In the genomic region with DNA sequence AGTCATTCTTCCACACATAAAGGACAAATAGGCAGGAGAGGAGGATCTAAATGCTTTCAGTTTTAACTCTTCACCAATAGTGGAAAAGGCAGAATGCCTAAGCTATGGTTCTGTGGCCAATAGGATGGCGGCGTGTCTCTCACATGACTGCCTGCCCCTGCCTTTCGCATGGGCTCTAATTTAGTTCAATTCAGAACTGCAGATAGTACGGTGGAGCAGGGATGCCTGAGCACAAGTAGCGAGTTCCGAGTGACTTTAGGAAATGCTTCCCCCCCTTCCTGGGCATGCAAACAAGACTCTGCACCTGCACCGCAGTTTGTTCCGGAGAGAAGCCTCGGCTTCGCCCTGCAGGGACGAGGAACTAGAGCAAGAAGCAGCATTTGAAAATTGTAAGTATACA, we compare ENCODE assay signal across 8 mouse cellular contexts.
DNase-seq lines count a peak whose midpoint lies in the region; ATAC-seq and TF ChIP-seq lines count a peak whose summit lies in the region.

No protein-coding gene starts in this region.

- TF ChIP-seq CTCF in ES-Bruce4 (IDR thresholded peaks at IDR 0.05; ENCODE audit: low read depth, low read length): no peak
- no peak for TF ChIP-seq CTCF in heart, postnatal 0 days (IDR thresholded peaks at IDR 0.05; ENCODE audit: low read depth)
- no peak for TF ChIP-seq CTCF in liver, embryonic 14.5 days (IDR thresholded peaks at IDR 0.05; ENCODE audit: low read depth)

- H3K4me3 ChIP-seq in ES-Bruce4 (ENCODE audit: low read depth, low read length): peak overlapping the region; percentile 2
- H3K4me3 ChIP-seq in forebrain, embryonic 13.5 days: peak overlapping the region; percentile 66
- peak overlapping the region; percentile 71 for H3K4me3 ChIP-seq in heart, postnatal 0 days (ENCODE audit: low read depth, low read length)
- peak overlapping the region; percentile 64 to 96 for H3K4me3 ChIP-seq in liver, embryonic 14.5 days (ENCODE audit: insufficient read depth in 1 of 2, low read depth in 2 of 2, low read length in 2 of 2)
- H3K4me3 ChIP-seq in stomach, embryonic 15.5 days (replicated peaks): peak overlapping the region; percentile 73

- no peak overlapping the region for H3K9ac ChIP-seq in ES-Bruce4 (ENCODE audit: low read depth, poor library complexity, severe bottlenecking)
- H3K9ac ChIP-seq in forebrain, embryonic 13.5 days: peak overlapping the region; percentile 82
- H3K9ac ChIP-seq in heart, postnatal 0 days (replicated peaks; ENCODE audit: low read depth, low read length): peak overlapping the region; percentile 76
- H3K9ac ChIP-seq in liver, embryonic 14.5 days (replicated peaks): peak overlapping the region; percentile 72
- H3K9ac ChIP-seq in stomach, embryonic 15.5 days: peak overlapping the region; percentile 62

- H3K9me3 ChIP-seq in ES-Bruce4 (replicated peaks; ENCODE audit: control insufficient read depth, insufficient read depth, low read length, poor library complexity, severe bottlenecking): no peaks in the 10 kb centered on the region
- H3K9me3 ChIP-seq in forebrain, embryonic 13.5 days (replicated peaks): no peaks in the 10 kb centered on the region
- no peaks in the 10 kb centered on the region for H3K9me3 ChIP-seq in heart, postnatal 0 days (replicated peaks; ENCODE audit: control insufficient read depth, low read length)
- no peaks in the 10 kb centered on the region for H3K9me3 ChIP-seq in liver, embryonic 14.5 days (ENCODE audit: control insufficient read depth, low read length)
- no peaks in the 10 kb centered on the region for H3K9me3 ChIP-seq in stomach, embryonic 15.5 days

- H3K4me2 ChIP-seq in forebrain, embryonic 13.5 days: peak overlapping the region; percentile 71
- peak overlapping the region; percentile 83 for H3K4me2 ChIP-seq in heart, postnatal 0 days (ENCODE audit: low read depth, low read length)
- peak overlapping the region; percentile 85 for H3K4me2 ChIP-seq in liver, embryonic 14.5 days (ENCODE audit: low read depth)
- H3K4me2 ChIP-seq in stomach, embryonic 15.5 days: peak overlapping the region; percentile 57

- H3K4me1 ChIP-seq in ES-Bruce4 (ENCODE audit: control insufficient read depth, insufficient read depth, low read length): no peaks in the 10 kb centered on the region
- peaks cover 22% of the 10 kb centered on the region for H3K4me1 ChIP-seq in forebrain, embryonic 13.5 days
- H3K4me1 ChIP-seq in heart, postnatal 0 days (ENCODE audit: control insufficient read depth, insufficient read depth): peaks cover 12% of the 10 kb centered on the region
- peaks cover 1 to 2% of the 10 kb centered on the region in 2 experiments; a peak in 2 of 4 replicates for H3K4me1 ChIP-seq in liver, embryonic 14.5 days (replicated peaks; ENCODE audit: control insufficient read depth in 2 of 2, insufficient read depth in 2 of 2, low read length in 1 of 2)
- H3K4me1 ChIP-seq in stomach, embryonic 15.5 days: no peaks in the 10 kb centered on the region

- H3K27me3 ChIP-seq in ES-Bruce4 (ENCODE audit: control insufficient read depth, insufficient read depth, low read length, poor library complexity, severe bottlenecking): no peaks in the 10 kb centered on the region; the same call in 1 of the 2 replicates
- no peaks in the 10 kb centered on the region for H3K27me3 ChIP-seq in forebrain, embryonic 13.5 days
- no peaks in the 10 kb centered on the region for H3K27me3 ChIP-seq in heart, postnatal 0 days (ENCODE audit: control insufficient read depth, insufficient read depth, low read length)
- no peaks in the 10 kb centered on the region for H3K27me3 ChIP-seq in liver, embryonic 14.5 days (ENCODE audit: control insufficient read depth, insufficient read depth, low read length)
- no peaks in the 10 kb centered on the region for H3K27me3 ChIP-seq in stomach, embryonic 15.5 days (replicated peaks)

- H3K27ac ChIP-seq in ES-Bruce4 (ENCODE audit: insufficient read depth, low read length): no peak overlapping the region
- H3K27ac ChIP-seq in forebrain, embryonic 13.5 days: peak overlapping the region; percentile 98
- H3K27ac ChIP-seq in heart, postnatal 0 days (ENCODE audit: low read depth): peak overlapping the region; percentile 98
- H3K27ac ChIP-seq in liver, embryonic 14.5 days: peak overlapping the region; percentile 69
- H3K27ac ChIP-seq in stomach, embryonic 15.5 days: peak overlapping the region; percentile 95

- peak; percentile 79 for DNase-seq in cerebellum, adult 11 months
- DNase-seq in heart, postnatal 0 days (ENCODE audit: low spot score): peak; percentile 94
- peak; percentile 85 to 90 for DNase-seq in kidney, postnatal 36 days
- DNase-seq in liver, embryonic 14.5 days (ENCODE audit: low read depth in 3 of 3, low spot score in 3 of 3): peak; percentile 67 to 71 (median 69)
- DNase-seq in neural tube, embryonic 10.5 days (ENCODE audit: extremely low spot score, low spot score): peak; percentile 84

- H3K36me3 ChIP-seq in ES-Bruce4 (ENCODE audit: control insufficient read depth, insufficient read depth, low read length, poor library complexity, severe bottlenecking): no peaks in the 10 kb centered on the region
- H3K36me3 ChIP-seq in forebrain, embryonic 13.5 days (ENCODE audit: poor library complexity, severe bottlenecking): no peaks in the 10 kb centered on the region
- H3K36me3 ChIP-seq in heart, postnatal 0 days (replicated peaks; ENCODE audit: control insufficient read depth, insufficient read depth, low read length): no peaks in the 10 kb centered on the region; the same call in 1 of the 2 replicates
- no peaks in the 10 kb centered on the region for H3K36me3 ChIP-seq in liver, embryonic 14.5 days (replicated peaks; ENCODE audit: control insufficient read depth, insufficient read depth, low read depth)
- no peaks in the 10 kb centered on the region for H3K36me3 ChIP-seq in stomach, embryonic 15.5 days

- ATAC-seq in forebrain, embryonic 13.5 days: peak; percentile 96
- ATAC-seq in heart, postnatal 0 days (ENCODE audit: insufficient read depth, low read depth): peak; percentile 97
- ATAC-seq in liver, embryonic 14.5 days (ENCODE audit: insufficient read depth): peak; percentile 94
- peak; percentile 96 for ATAC-seq in stomach, embryonic 15.5 days (ENCODE audit: insufficient read depth, low FRiP score, low read depth)

- under 1% methylated on average over 11 of the region's 11 CpGs for WGBS in forebrain, embryonic 13.5 days
- WGBS in heart, postnatal 0 days: under 1% methylated on average over 11 of the region's 11 CpGs
- 1% methylated on average over 11 of the region's 11 CpGs for WGBS in liver, embryonic 14.5 days (ENCODE audit: insufficient replicate concordance)
- WGBS in stomach, embryonic 15.5 days: 0% methylated on average over 11 of the region's 11 CpGs

- TF ChIP-seq EP300 in ES-Bruce4 (IDR thresholded peaks at IDR 0.05; ENCODE audit: insufficient read depth, low read depth, low read length): no peak
- no peak for TF ChIP-seq EP300 in heart, postnatal 0 days (IDR thresholded peaks at IDR 0.05; ENCODE audit: low read depth)
- TF ChIP-seq EP300 in liver, embryonic 14.5 days (IDR thresholded peaks at IDR 0.05; ENCODE audit: low read depth): no peak

- no peak for TF ChIP-seq POLR2A in ES-Bruce4 (IDR thresholded peaks at IDR 0.05; ENCODE audit: insufficient read depth, low read length)

Comparison
In these comparisons a context has a peak if more than half of its experiments do, and no peak if none do; other contexts are left out.
1. H3K4me3 ChIP-seq: peak in every context shown above with its lines; median percentile 80 in liver, embryonic 14.5 days; 73 in stomach, embryonic 15.5 days; 71 in heart, postnatal 0 days; 66 in forebrain, embryonic 13.5 days; 2 in ES-Bruce4.